Mouse (Mus musculus) embryonic facial prominence, embryonic 15.5 days (tissue): ENCODE data around the gene Ublcp1. TPM values are rescaled to one million over a fixed set of nuclear protein-coding genes. Genes with fewer than 3 reads are reported as not detected.

ENCODE experiments used
- ATAC-seq: fragments of 200-750 bp; cut with Nextera tagmentation; 2 replicates; pipeline ENCODE4 v1.8.0; 2017; ENCODE audit warnings: low read depth, moderate TSS enrichment; ENCODE audit not compliant: insufficient number of reproducible peaks, low FRiP score, low TSS enrichment
- H3K27ac ChIP-seq: fragments of 300-500 bp; sonication (generic); replicated peaks from 2 replicates; pipeline ENCODE4 v1.5.1; 2015; ENCODE audit warnings: mild to moderate bottlenecking, inconsistent platforms
- H3K27me3 ChIP-seq: fragments of 300-500 bp; sonication (generic); 2 replicates; pipeline ENCODE4 v1.6.1; 2015; ENCODE audit warnings: inconsistent platforms
- H3K36me3 ChIP-seq: fragments of 300-500 bp; sonication (generic); 2 replicates; pipeline ENCODE4 v1.6.1; 2015; ENCODE audit warnings: mild to moderate bottlenecking, inconsistent platforms
- H3K4me1 ChIP-seq: fragments of 300-500 bp; sonication (generic); 2 replicates; pipeline ENCODE4 v1.6.1; 2015; ENCODE audit warnings: inconsistent platforms
- H3K4me2 ChIP-seq: fragments of 300-500 bp; sonication (generic); replicated peaks from 2 replicates; pipeline ENCODE4 v1.6.1; 2015; ENCODE audit warnings: mild to moderate bottlenecking, inconsistent platforms
- H3K4me3 ChIP-seq: fragments of 300-500 bp; sonication (generic); replicated peaks from 2 replicates; pipeline ENCODE4 v1.5.1; 2015; ENCODE audit warnings: mild to moderate bottlenecking, inconsistent platforms
- H3K9ac ChIP-seq: fragments of 300-500 bp; sonication (generic); 2 replicates; pipeline ENCODE4 v1.6.1; 2015; ENCODE audit warnings: inconsistent platforms
- H3K9me3 ChIP-seq: fragments of 300-500 bp; sonication (generic); replicated peaks from 2 replicates; pipeline ENCODE4 v1.6.1; 2016; ENCODE audit warnings: inconsistent platforms
- WGBS: fragments of 180-500 bp; shearing (Covaris S2); methylation state at CpG from one replicate; pipeline ENCODE4 v1.1.7; 2015; 5-methylcytosine and 5-hydroxymethylcytosine counted together
- polyA plus RNA-seq: library from polyadenylated mRNA; unstranded; fragments of >200 nt; fragmentation: Nextera tagmentation; extraction: Ambion mirVana; gene quantifications from 2 replicates; pipeline ENCODE4 v1.2.1, GENCODE M21; 2015

Gene Ublcp1
- polyA plus RNA-seq: 59.8 and 61.1 TPM in 2 replicates

DNA sequence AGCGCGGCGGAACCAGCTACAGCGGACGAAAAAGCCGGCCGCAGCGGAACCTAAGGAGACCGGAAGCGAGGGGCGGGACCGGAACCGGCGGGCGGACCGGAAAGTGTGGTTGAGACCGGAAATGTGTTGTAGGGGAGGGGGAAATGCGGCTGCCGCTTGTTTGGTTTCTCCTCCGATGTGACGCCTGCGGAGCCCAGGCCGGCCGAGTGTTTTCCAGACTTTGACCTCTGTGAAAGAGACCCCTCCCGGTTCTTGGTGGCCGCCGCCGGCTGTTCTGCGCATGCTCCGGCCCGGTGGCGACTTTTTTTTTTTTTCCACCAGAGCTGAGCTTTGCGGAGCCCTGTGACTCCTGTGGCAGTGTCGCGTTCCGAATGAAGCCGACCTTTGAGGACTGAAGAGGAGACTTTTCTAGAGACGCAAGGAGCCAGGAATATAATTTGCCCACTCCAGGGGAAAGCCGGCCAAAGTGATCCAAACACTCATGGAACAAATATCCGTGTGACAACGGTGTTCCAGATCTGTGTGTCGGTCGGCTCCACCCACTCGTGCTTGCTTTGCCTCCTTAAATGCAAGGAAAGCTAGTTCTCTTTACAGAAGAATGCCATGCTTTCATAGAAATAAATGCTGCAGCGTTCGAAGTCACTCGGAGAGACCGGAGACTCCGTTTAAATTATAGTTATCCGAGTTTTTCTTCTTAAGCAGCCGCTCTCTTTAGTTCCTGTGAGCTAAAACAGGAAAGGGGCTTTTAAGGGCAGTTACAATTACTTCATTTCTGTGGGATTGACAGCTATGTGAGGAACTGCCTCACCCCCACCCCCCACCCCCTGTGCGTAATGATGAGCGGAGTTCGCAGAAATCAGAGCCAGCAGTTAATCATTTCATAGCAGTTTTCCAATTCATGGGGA, at the start of gene Ublcp1:
Gene Ublcp1, minus strand, starts transcription at position 67 of the 905 bp plus-strand sequence.
- peaks cover 14% of the 10 kb centered on the region for H3K4me1 ChIP-seq
- ATAC-seq: peak; percentile 91
- no peaks in the 10 kb centered on the region for H3K27me3 ChIP-seq
- H3K9me3 ChIP-seq: no peaks in the 10 kb centered on the region
- peak within 1 kb of the TSS; percentile 93 for H3K4me2 ChIP-seq
- 0 out of 2 replicates have a peak, but pooled peaks cover 4% of the 10 kb centered on the region for H3K36me3 ChIP-seq
- H3K27ac ChIP-seq: peak within 1 kb of the TSS; percentile 96
- under 1% methylated on average over 54 of the region's 54 CpGs for WGBS
- H3K9ac ChIP-seq: peak within 1 kb of the TSS; percentile 82
- H3K4me3 ChIP-seq: peak within 1 kb of the TSS; percentile 92

- H3K4me3 ChIP-seq: peak overlapping the region; percentile 99
- peak overlapping the region; percentile 97 for H3K9ac ChIP-seq
- no peaks in the 10 kb centered on the region for H3K9me3 ChIP-seq
- peak; percentile 77 for ATAC-seq
- H3K27ac ChIP-seq: peak overlapping the region; percentile 91
- H3K4me1 ChIP-seq: peaks cover 15% of the 10 kb centered on the region
- WGBS: 0% methylated on average over 26 of the region's 61 CpGs
- H3K4me2 ChIP-seq: peak overlapping the region; percentile 93
- H3K27me3 ChIP-seq: no peaks in the 10 kb centered on the region
- H3K36me3 ChIP-seq: no peaks in the 10 kb centered on the region
These were observed 49.0 kb upstream of the Ublcp1 start for GRCm38 (mm10) chr11:44519096-44519949.

DNA sequence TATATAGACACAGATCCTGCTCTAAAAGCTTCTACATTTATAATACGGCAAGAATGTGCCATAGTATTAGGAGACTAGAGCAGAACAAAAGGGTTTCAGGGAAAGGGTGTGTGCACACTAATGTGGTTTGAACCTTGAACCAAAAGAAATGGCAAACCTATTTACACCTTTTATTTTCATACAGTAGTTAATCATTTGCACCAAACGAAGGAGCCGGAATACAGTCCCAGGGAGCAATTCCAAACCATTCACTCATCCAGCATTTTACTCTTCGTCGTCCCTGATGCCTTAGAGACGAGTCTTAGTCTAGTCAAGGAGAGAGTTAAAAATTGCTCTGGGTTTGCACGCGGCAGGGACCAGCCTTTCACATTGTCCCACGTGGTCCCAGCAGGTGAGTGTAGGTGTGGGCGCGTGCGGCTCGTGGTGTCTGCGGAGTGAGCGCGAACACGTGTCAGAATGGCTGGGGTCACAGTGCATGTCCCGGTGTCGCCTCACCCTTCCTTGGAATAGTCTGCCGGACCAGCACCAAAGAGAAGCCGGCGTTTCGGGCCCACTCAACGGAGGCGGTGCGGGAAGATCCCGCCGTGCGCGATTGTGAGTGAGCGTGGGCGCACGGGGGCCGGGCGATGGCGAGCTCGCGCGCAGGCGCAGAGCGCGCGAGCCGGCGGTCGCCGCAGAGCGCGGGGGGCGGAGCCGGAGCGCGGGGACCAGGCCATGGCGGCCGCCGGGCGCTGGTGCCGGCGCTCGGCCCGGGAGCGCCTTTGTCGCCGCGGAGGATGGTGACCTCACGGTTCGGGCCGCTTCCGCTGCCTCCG, 48.2 kb upstream of the Ublcp1 start, which contains the start of gene Rnf145:
Gene Rnf145, plus strand, starts transcription at position 684 of the 815 bp plus-strand sequence.
- peak; percentile 87 for ATAC-seq
- Histone ChIP-seq H3K4me3 (peak within 1 kb of the TSS; percentile 99), H3K36me3 (no peaks in the 10 kb centered on the region), H3K9me3 (no peaks in the 10 kb centered on the region), H3K9ac (peak within 1 kb of the TSS; percentile 97), H3K27ac (peak within 1 kb of the TSS; percentile 91), H3K4me2 (peak within 1 kb of the TSS; percentile 93), H3K4me1 (peaks cover 15% of the 10 kb centered on the region), H3K27me3 (no peaks in the 10 kb centered on the region)
- under 1% methylated on average over 70 of the region's 70 CpGs for WGBS

GRCm38 (mm10) chr11:44517561-44518280, 47.4 kb upstream of the Ublcp1 start:
- Histone ChIP-seq H3K27me3 (no peaks in the 10 kb centered on the region), H3K4me2 (peak overlapping the region; percentile 93), H3K9me3 (no peaks in the 10 kb centered on the region), H3K9ac (no peak overlapping the region; the same call in 1 of the 2 replicates), H3K4me3 (peak overlapping the region; percentile 99), H3K27ac (no peak overlapping the region), H3K36me3 (no peaks in the 10 kb centered on the region), H3K4me1 (peaks cover 15% of the 10 kb centered on the region)
- WGBS: 43% methylated on average over 6 of the region's 6 CpGs
- ATAC-seq: no peak

DNA sequence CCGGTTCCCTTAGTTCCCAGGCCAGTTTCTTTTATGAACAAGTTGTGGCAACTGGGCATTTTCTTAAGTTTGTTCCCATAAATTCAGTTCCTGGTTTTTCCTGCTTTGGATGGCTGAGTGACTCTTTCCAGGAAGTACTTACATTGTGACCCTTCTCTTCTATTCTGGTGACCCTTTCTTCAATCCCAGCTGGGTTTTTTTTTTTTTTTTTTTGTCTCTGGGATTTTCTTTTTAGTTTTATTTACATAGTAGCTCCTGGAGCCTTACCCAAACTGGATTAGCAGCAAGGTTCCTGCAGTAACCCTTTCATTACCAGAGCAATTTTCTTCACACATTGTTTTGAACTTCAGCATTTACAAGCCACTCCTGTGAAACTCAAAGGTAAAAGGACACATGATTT, 46.1 kb upstream of the Ublcp1 start:
- Histone ChIP-seq H3K4me3 (no peak overlapping the region), H3K9me3 (no peaks in the 10 kb centered on the region), H3K27ac (no peak overlapping the region), H3K36me3 (no peaks in the 10 kb centered on the region), H3K4me2 (no peak overlapping the region), H3K27me3 (no peaks in the 10 kb centered on the region), H3K9ac (no peak overlapping the region), H3K4me1 (peaks cover 11% of the 10 kb centered on the region)
- ATAC-seq: no peak
- 33% methylated on average over 1 of the region's 1 CpGs for WGBS

DNA sequence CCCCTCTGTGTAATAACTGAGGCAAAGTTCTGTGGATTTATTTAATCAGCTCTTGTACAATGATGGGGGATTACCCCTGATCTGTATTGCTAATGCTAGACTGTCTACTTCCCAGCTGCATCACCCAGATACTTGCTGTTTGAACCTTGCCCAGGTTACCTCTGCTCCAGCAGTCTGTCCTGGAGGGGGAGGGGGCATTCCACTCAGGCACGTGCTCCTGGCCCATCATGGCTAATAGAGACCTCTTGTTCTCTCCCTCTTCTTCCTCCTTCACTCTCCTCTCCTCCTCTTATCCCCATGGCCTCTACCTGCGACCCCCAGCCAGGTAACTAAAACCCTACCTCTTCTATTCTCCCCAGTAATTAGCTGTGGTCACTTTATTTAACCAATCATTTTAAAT, 44.4 kb upstream of the Ublcp1 start:
- 56% methylated on average over 2 of the region's 2 CpGs for WGBS

GRCm38 (mm10) chr11:44513026-44513422, 42.7 kb upstream of the Ublcp1 start:
- Histone ChIP-seq H3K4me3 (no peak overlapping the region), H3K27ac (no peak overlapping the region), H3K4me1 (peaks cover 2% of the 10 kb centered on the region; the same call in 1 of the 2 replicates), H3K36me3 (no peaks in the 10 kb centered on the region), H3K9ac (no peak overlapping the region), H3K27me3 (no peaks in the 10 kb centered on the region), H3K9me3 (no peaks in the 10 kb centered on the region), H3K4me2 (no peak overlapping the region)
- WGBS: 64% methylated on average over 2 of the region's 2 CpGs
- ATAC-seq: no peak

More for the DNA sequence above, 44.4 kb upstream of the Ublcp1 start:
- Histone ChIP-seq H3K36me3 (no peaks in the 10 kb centered on the region), H3K9me3 (no peaks in the 10 kb centered on the region), H3K27me3 (no peaks in the 10 kb centered on the region), H3K4me3 (no peak overlapping the region), H3K4me1 (peaks cover 7% of the 10 kb centered on the region; the same call in 1 of the 2 replicates), H3K4me2 (no peak overlapping the region), H3K9ac (no peak overlapping the region), H3K27ac (no peak overlapping the region)
- ATAC-seq: no peak

GRCm38 (mm10) chr11:44512044-44513025, 42.0 kb upstream of the Ublcp1 start:
- Histone ChIP-seq H3K9me3 (no peaks in the 10 kb centered on the region), H3K36me3 (no peaks in the 10 kb centered on the region), H3K9ac (no peak overlapping the region), H3K4me3 (no peak overlapping the region), H3K4me2 (no peak overlapping the region), H3K27me3 (no peaks in the 10 kb centered on the region), H3K4me1 (no peaks in the 10 kb centered on the region), H3K27ac (no peak overlapping the region)
- no peak for ATAC-seq
- 77% methylated on average over 14 of the region's 14 CpGs for WGBS

DNA sequence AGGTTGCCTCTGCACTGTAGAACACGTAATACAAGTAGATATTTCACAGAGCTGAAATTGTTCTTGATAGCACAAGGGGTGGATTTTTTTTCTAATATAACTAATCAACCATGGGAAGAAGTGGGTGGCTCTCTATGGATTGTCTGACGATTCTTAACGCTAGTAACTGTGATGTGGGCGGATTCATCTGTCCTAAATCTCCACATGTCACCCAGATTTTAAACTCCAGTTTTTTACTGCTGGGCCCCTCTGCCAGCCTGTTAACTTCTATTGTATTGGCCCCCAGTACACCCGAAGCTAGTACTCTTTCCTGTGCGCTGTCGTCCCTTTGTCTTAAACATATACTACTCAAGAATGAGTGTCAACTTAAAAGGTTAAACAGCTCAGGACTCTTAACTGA, 40.1 kb upstream of the Ublcp1 start:
- H3K4me2 ChIP-seq: no peak overlapping the region
- no peak overlapping the region for H3K9ac ChIP-seq
- H3K4me1 ChIP-seq: no peaks in the 10 kb centered on the region
- WGBS: 70% methylated on average over 7 of the region's 7 CpGs
- ATAC-seq: no peak
- H3K4me3 ChIP-seq: no peak overlapping the region
- H3K9me3 ChIP-seq: no peaks in the 10 kb centered on the region
- H3K27ac ChIP-seq: no peak overlapping the region
- no peaks in the 10 kb centered on the region for H3K36me3 ChIP-seq
- no peaks in the 10 kb centered on the region for H3K27me3 ChIP-seq
